Mouse (Mus musculus): ENCODE results near the gene Gm21366. TPM values are rescaled to one million over a fixed set of nuclear protein-coding genes. Genes with fewer than 3 reads are reported as not detected.

Gm21366 gene
- not detected for polyA plus RNA-seq (2017; shearing (Covaris generic))

DNA sequence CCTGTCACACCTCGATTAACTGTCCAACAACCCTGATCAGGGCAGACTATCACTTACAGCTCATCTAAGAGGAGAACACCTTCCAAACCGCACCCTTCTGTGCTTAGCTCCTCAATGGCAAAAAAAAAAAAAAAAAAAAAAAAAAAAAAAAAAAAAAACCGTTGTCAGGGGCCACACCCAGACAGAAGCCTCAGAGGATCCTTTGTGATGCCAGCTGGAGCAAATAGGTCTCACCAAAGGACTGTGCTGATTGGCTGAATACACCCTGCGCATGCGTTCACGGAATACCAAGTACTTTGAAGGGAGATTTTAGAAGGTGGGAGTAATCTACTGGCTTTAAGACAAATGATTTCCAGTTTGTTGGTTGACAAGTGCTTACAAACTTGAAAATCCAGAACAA lies at the start of gene Gm21366:
Gene Gm21366, minus strand, starts transcription at position 101 of the 400 bp plus-strand sequence.

Measured in activated CD4-positive, CD25-positive, alpha-beta regulatory T cell, adult 9 weeks (primary cell).